Mouse (Mus musculus): ENCODE results near the gene Proser1.

DNA sequence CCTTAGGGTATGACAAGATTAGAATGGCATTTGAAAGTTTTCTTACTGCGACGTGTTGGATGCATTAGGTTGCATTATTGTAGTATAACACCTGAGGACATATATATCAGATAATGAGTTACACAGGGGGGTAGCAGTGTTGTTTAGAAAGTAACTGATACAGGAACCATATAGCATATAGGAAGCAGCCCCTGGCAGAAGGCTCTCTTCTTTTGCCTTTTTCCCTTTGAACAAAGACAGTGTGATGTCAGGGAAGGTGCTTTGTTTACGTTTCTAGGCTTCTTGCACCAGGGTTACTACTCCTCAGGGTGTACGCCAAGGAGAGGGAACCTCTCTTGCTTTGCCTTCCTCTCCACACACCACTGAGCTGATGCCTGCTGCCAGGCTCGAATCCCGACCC lies 24.9 kb downstream of the Proser1 start, which contains the start of gene Stoml3:
- TF ChIP-seq CTCF (IDR thresholded peaks at IDR 0.05; ENCODE audit: control insufficient read depth, insufficient read depth, insufficient replicate concordance, low read depth, low read length) (no peak), POLR2A (IDR thresholded peaks at IDR 0.05; ENCODE audit: control insufficient read depth, low read depth, low read length) (no peak)
